Mouse (Mus musculus) Muller cell, postnatal 12 days (primary cell): ENCODE results near the gene Nudt8.
A peak's percentile ranks its signal among the peaks of the same experiment; 100 is the strongest.
"Not testable (repeated sequence)": the region's sequence is repeated elsewhere in the genome, so short reads cannot be mapped to it uniquely, and the experiment has no call there.

Source experiments
- DNase-seq: peaks from one replicate; pipeline ENCODE4 v3.0.0-alpha.2; 2015; ENCODE audit errors: inconsistent ontology term

The Nudt8 gene

DNA sequence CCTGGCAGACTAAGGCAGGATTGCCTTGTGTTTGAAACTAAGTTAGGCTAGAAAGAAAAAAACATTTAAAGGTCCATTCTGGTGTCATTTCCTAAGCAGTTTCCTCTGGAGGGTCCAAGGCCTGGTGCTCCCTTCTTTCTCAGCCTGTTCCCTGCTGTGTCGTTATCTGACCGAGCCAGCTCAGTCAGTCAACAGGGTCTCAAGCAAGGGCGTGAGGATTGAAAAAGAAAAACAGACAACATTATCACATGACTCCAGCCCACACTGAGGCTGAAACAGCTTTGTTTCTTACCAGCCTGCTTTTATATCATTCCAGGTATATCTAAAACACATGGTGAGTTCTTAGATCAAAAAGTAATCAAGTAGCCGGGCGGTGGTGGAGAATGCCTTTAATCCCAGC is 15.3 kb downstream of the Nudt8 start:
- no peak for DNase-seq

DNA sequence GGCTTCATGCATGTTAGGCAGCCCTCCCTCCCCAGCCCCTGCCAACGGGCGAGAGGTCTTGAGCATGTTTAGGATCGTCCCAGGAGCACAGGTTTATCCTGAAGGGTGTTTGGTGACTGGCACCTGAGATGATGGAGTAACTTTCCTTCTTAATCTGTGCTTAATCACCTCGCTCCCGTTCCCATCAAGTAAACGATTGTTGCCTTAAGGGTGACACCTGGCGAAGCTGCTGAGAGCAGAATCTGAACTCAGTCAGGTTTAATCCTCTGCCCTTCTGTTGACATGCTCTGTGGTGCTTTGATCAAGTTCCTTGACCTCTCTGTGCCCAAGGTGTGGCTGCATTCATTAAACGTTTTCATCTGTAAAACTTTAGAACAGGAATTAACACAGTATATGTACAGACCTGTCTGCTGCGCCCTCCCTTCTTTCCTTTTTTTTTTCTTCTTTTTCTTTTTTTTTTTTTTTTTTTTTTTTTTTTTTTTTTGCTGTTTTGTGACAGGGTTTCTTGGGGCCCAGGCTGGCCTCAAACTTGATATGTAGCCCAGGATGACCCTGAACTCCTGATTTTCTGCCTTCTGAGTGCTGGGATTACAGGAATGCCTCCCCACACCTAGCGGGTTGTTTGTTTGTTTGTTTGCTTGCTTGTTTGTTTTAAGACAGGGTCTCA is 17.7 kb downstream of the Nudt8 start:
- no peak for DNase-seq

GRCm38 (mm10) chr19:4018743-4019583 is 18.6 kb downstream of the Nudt8 start:
- DNase-seq = peak; percentile 71

DNA sequence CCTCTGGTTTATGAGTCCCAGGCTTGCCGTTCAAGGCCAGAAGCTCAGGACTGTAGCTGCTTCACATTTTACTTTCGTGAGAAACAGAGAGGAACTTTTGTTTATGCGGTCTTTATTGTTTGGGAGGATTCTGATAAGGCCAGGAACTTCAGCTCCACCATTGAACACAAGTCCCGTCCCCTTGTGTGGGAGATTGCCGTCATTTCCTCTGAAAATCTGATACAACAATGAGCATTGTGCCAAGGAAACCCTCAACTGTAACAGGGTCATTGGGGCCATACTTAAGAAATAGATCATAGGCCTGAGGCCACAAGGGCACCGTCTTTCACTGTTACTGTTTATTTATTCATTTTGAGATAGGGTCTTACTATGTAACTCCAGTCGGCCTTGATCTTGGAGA is 22.8 kb downstream of the Nudt8 start:
- no peak for DNase-seq

GRCm38 (mm10) chr19:4027576-4027975 is 27.2 kb downstream of the Nudt8 start:
- no peak for DNase-seq

DNA sequence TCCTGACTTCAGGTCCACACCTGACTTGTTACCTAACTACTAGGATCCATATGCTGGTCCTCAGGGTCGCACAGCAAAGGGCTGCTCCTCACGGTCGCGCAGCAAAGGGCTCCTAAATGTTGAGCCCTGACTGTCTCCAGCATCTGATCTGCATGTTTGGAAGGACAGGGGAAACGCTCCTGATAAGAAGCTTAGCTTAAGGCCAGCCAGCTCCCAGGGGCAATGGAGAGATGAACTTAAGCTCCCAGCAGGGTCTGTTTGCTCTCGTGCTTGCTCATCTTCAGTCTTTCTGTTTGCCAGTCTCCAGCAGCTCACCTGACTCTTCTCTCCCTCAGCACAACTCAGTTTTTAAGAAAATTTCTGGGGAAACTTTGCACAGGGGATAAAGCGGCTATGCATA is 32.3 kb downstream of the Nudt8 start:
- DNase-seq = no peak

DNA sequence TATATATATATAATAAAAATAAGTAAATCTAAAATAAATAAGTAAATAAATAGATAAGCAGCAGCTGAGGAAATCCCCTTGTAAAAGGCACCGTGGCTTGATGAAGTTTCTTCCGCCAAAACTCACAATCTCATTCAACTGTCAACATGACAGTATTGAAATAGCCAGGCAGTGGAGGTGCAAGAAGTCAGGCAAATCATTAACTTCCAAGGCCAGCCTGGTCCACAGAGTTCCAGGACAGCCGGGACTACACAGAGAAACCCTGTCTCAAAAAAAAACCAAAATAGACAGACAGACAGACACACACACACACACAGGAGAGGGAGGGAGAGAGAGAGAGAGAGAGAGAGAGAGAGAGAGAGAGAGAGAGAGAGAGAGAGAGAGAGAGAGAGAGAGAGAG is 32.9 kb downstream of the Nudt8 start:
- DNase-seq = no peak

- no peak for DNase-seq
Observed at GRCm38 (mm10) chr19:4033742-4034141, 33.4 kb downstream of the Nudt8 start.

DNA sequence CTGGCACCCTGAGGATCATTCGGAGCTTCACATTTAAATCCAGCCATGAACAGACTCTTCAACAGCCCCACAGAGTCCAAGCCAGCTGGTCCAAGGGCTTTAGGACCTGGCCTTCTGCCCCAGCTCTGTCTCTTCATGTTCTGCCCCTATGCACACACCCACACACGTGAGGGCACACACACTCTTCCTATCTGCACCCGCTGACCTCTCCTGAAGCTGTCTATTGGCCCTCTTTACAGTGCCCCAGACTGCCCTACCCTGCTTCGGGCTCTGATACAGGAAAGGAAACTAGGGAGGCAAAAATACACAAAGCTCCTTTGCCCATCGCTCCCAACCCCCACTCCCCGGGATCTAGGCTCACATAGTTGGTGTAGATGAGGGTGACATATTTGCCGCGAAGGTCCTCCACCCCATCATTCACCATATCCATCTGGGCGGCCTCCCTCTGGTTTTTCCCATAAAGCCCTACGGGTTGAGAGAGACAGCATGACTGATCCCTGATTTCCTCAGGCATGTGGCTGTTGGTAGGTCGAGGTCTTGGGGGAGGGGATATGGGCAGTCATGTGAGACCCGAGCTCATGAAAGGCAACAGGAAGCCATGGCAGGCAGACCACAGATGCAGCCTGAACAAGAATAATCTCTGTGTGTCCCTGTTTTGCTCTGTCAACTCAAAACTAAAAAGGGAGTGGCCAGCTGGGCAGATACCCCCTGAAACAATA is 36.1 kb downstream of the Nudt8 start:
- DNase-seq = no peak

- not testable (repeated sequence) for DNase-seq
Observed at GRCm38 (mm10) chr19:4037154-4037787, 36.9 kb downstream of the Nudt8 start.

GRCm38 (mm10) chr19:4037788-4038232 is 37.4 kb downstream of the Nudt8 start, which contains the start of gene Gstp1:
Gene Gstp1, minus strand, starts transcription at chr19:4037985.
- peak; percentile 91 for DNase-seq

DNA sequence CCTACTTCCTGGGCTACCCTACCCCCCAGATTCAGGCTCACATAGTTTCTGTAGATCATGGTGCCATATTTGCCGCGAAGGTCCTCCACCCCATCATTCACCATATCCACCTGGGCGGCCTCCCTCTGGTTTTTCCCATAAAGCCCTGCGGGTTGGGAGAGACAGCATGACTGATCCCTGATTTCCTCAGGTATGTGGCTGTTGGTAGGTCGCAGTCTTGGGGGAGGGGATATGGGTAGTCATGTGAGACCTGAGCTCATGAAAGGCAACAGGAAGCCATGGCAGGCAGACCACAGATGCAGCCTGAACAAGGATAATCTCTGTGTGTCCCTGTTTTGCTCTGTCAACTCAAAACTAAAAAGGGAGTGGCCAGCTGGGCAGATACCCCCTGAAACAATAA is 40.6 kb downstream of the Nudt8 start:
- DNase-seq = not testable (repeated sequence)

DNA sequence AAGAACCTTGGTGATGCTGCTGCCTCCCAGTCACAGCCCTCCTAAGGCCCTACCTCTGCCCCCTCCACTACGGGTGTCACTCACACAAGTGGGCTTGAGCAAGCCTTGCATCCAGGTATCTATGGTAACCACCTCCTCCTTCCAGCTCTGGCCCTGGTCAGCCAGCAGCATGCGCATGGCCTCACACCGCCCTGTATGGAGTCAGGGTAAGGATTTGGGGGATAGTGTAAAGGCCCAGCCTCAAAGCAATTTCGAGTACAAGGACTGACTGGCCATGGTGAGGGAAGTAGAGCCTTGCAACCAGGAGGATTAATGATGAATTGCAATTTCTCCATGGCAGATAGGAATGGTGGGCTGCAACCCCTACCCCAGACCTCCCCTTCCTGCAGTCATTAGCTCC is 41.1 kb downstream of the Nudt8 start:
- not testable (repeated sequence) for DNase-seq

DNA sequence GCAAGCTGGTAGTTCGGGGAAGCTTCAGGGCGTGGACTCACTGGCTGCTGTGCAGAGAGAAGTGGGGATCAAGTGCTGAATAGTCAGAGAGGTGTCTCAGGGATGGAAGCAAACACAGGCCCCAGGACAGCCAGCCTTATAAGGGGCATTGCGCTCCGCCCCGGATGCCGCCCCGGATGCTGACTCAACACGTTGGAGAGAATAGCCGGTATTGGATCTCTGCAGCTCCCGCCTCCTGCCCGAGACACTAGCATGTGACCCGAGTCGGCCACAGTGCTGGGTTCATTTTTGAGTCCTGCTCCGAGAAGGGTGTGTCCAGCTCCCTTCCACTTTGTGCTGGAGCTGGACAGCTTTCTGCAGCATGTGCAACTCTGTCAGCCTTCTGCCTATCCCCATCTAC is 41.7 kb downstream of the Nudt8 start:
- no peak for DNase-seq

- not testable (repeated sequence) for DNase-seq
Observed at GRCm38 (mm10) chr19:4044109-4044508, 43.7 kb downstream of the Nudt8 start.

DNA sequence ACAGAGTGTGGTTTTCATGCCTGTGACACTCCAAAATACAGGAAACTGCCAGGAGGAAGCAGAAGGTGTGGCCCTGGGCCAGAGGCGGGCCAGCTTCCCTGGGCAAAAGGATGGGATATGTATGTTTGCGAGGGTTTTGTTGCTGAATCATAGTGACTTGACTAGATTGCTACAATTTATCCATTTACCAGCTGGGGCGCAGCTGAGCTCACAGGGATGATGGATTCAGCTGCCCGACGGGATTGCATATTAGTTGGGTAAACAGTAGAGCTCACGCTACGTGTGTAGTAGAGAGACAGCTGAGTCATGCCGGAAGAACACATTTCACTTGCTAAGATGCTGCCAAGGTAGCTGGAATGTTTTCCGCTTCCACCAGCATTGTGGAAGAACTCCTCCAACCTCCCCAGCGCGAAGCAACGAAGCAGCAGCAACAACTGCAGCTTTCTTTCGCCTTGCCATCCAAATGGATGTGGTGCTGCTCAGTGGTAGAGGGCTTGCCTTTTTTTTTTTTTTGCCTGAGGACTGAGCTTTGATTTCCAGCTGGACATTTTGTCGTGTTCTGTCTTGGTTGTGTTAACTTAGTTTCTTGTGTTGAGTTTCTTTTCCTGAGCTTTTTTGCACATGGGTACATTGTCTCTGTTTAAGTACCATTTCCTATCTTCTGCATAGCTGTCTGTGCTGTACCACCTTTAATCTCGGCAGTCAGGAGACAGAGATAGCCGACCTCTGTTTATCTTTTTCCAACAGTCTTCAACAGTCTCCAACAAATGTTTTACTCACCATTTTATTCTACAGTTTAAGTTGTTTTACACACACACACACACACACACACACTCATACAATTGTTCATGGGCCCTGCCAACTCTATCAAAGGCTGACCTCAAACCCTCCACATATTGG is 45.8 kb downstream of the Nudt8 start, which contains the start of gene Gstp2:
Gene Gstp2 (minus strand): TSS at position 58 of the 900 bp plus-strand sequence.
- DNase-seq = peak; percentile 78

GRCm38 (mm10) chr19:4046866-4047254 is 46.5 kb downstream of the Nudt8 start:
- no peak for DNase-seq

- DNase-seq = peak; percentile 19
Observed at GRCm38 (mm10) chr19:4047859-4048258, 47.5 kb downstream of the Nudt8 start.

GRCm38 (mm10) chr19:4049069-4049468 is 48.7 kb downstream of the Nudt8 start:
- not testable (repeated sequence) for DNase-seq

GRCm38 (mm10) chr19:4051016-4051415 is 50.6 kb downstream of the Nudt8 start:
- DNase-seq = no peak
